Mouse (Mus musculus): ENCODE measurements around the gene Clec4a1. TPM values are rescaled to one million over a fixed set of nuclear protein-coding genes. Genes with fewer than 3 reads are reported as not detected.

The Clec4a1 gene
- 1 to 10 TPM; 5.4 to 6.5 TPM for total RNA-seq (2021)

GRCm38 (mm10) chr6:122921451-122921850, at the start of gene Clec4a1:
Clec4a1 (plus strand) TSS chr6:122921848.
- DNase-seq = peak in 1 of 2 experiments; percentile 7
- intact Hi-C loops (cut with DNase I) = no loop called here

GRCm38 (mm10) chr6:122872800-122873199, 48.8 kb upstream of the Clec4a1 start:
- intact Hi-C loops (cut with DNase I) = loop anchor here (5.0 to 10.0 kb wide), 2 partner anchors 130 to 538 kb away; no protein-coding TSS in a partner anchor
- DNase-seq = no peak

- peak; percentile 97 to 98 for DNase-seq
- intact Hi-C loops (cut with DNase I) = loop anchor here (2.0 to 10.0 kb wide), 3 partner anchors 63 to 539 kb away; no protein-coding TSS in a partner anchor
Measured at GRCm38 (mm10) chr6:122873871-122874719, 47.6 kb upstream of the Clec4a1 start, which contains the start of gene Necap1. Necap1 (plus strand) TSS chr6:122874474.

GRCm38 (mm10) chr6:122874720-122875389, 46.8 kb upstream of the Clec4a1 start:
- DNase-seq = no peak
- intact Hi-C loops (cut with DNase I) = loop anchor here (2.0 to 10.0 kb wide), 3 partner anchors 64 to 540 kb away; no protein-coding TSS in a partner anchor

- intact Hi-C loops (cut with DNase I) = loop anchor here (10.0 kb wide), 1 partner anchor 544 kb away; no protein-coding TSS in a partner anchor
- DNase-seq = no peak
Measured at GRCm38 (mm10) chr6:122879141-122879735, 42.4 kb upstream of the Clec4a1 start.

GRCm38 (mm10) chr6:122879781-122880505, 41.7 kb upstream of the Clec4a1 start:
- intact Hi-C loops (cut with DNase I) = loop anchor here (10.0 kb wide), 1 partner anchor 545 kb away; no protein-coding TSS in a partner anchor

GRCm38 (mm10) chr6:122881287-122881686, 40.4 kb upstream of the Clec4a1 start:
- intact Hi-C loops (cut with DNase I) = no loop called here
- DNase-seq = no peak

More at GRCm38 (mm10) chr6:122879781-122880505, 41.7 kb upstream of the Clec4a1 start:
- DNase-seq = no peak

GRCm38 (mm10) chr6:122883603-122884002, 38.0 kb upstream of the Clec4a1 start:
- no peak for DNase-seq
- intact Hi-C loops (cut with DNase I) = no loop called here

- no peak for DNase-seq
- intact Hi-C loops (cut with DNase I) = no loop called here
Measured at GRCm38 (mm10) chr6:122889599-122889998, 32.0 kb upstream of the Clec4a1 start.

- peak; percentile 44 to 68 for DNase-seq
- intact Hi-C loops (cut with DNase I) = loop anchor here (10.0 kb wide), 1 partner anchor 292 kb away; no protein-coding TSS in a partner anchor
Measured at GRCm38 (mm10) chr6:122892442-122893049, 29.1 kb upstream of the Clec4a1 start.

- intact Hi-C loops (cut with DNase I) = no loop called here
- DNase-seq = no peak
Measured at GRCm38 (mm10) chr6:122919922-122920321, 1.7 kb upstream of the Clec4a1 start.

- intact Hi-C loops (cut with DNase I) = no loop called here
- DNase-seq = no peak
Measured at GRCm38 (mm10) chr6:122934845-122935244, 13.2 kb downstream of the Clec4a1 start.

GRCm38 (mm10) chr6:122939618-122940017, 18.0 kb downstream of the Clec4a1 start:
- intact Hi-C loops (cut with DNase I) = no loop called here
- no peak for DNase-seq

GRCm38 (mm10) chr6:122946760-122947159, 25.1 kb downstream of the Clec4a1 start:
- no peak for DNase-seq
- intact Hi-C loops (cut with DNase I) = no loop called here

GRCm38 (mm10) chr6:122952401-122952800, 30.8 kb downstream of the Clec4a1 start, which contains the start of gene Clec4a3:
Clec4a3 (plus strand) TSS chr6:122952515.
- intact Hi-C loops (cut with DNase I) = no loop called here
- DNase-seq = peak; percentile 15 to 17

GRCm38 (mm10) chr6:122964562-122964961, 42.9 kb downstream of the Clec4a1 start:
- DNase-seq = no peak
- intact Hi-C loops (cut with DNase I) = no loop called here

- no peak for DNase-seq
- intact Hi-C loops (cut with DNase I) = no loop called here
Measured at GRCm38 (mm10) chr6:122969048-122969447, 47.4 kb downstream of the Clec4a1 start.
